ENCODE assay signal across 13 mouse cellular contexts in the genomic region with DNA sequence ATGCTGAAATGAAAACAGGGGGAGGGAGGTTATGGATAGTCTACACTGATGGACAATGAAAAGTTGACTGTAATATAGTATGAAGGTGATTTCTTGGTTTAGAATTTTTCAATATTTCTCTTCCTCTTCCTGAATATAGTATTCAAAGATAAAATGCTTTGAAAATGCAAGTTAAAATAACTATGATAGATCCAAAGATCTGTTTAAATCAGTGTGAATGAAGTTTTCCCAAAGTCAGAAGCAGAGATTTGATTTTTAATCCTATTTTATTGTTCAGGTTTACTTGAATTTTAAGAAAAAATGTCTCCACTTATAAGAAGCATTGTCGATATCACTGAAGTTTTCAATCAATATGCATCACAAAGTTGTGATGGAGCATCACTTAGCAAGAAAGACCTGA. TPM values are rescaled to one million over a fixed set of nuclear protein-coding genes. Genes with fewer than 3 reads are reported as not detected.
A peak's percentile ranks its signal among the peaks of the same experiment; 100 is the strongest.
DNase-seq lines count a peak whose midpoint lies in the region; ATAC-seq and TF ChIP-seq lines count a peak whose summit lies in the region.
"Had no signal": no experiment of that assay in that cellular context is flagged by ENCODE, and none has a peak within 500 bp of the region (broad histone marks: within the 10 kb centered on the region; RNA-seq: fewer than 3 reads in every experiment).

A gene (plus strand): TSS at position 301 of the 400 bp plus-strand sequence.

- no peaks in the 10 kb centered on the region for H3K9me3 ChIP-seq in heart, embryonic 12.5 days (replicated peaks)
- no peaks in the 10 kb centered on the region for H3K9me3 ChIP-seq in lung, postnatal 0 days (ENCODE audit: low read length)
- H3K9me3 ChIP-seq in limb, embryonic 15.5 days: no peaks in the 10 kb centered on the region
- no peaks in the 10 kb centered on the region for H3K9me3 ChIP-seq in stomach, postnatal 0 days (ENCODE audit: control insufficient read depth, low read length)

- peaks cover 10% of the 10 kb centered on the region for H3K4me1 ChIP-seq in heart, embryonic 12.5 days (replicated peaks)
- peaks cover 8% of the 10 kb centered on the region for H3K4me1 ChIP-seq in lung, postnatal 0 days (ENCODE audit: insufficient read depth, low read depth, low read length)
- H3K4me1 ChIP-seq in limb, embryonic 15.5 days: peaks cover 31% of the 10 kb centered on the region
- no peaks in the 10 kb centered on the region for H3K4me1 ChIP-seq in stomach, postnatal 0 days (replicated peaks; ENCODE audit: control insufficient read depth, insufficient read depth)

- no peak for TF ChIP-seq EP300 in lung, postnatal 0 days (IDR thresholded peaks at IDR 0.05)
- TF ChIP-seq EP300 in stomach, postnatal 0 days (optimal IDR thresholded peaks at IDR 0.05): no peak

- peaks cover 17% of the 10 kb centered on the region for H3K27me3 ChIP-seq in heart, embryonic 12.5 days (replicated peaks)
- H3K27me3 ChIP-seq in lung, postnatal 0 days (replicated peaks; ENCODE audit: insufficient read depth, low read length): 0 out of 2 replicates have a peak, but pooled peaks cover 9% of the 10 kb centered on the region
- peaks cover 41% of the 10 kb centered on the region for H3K27me3 ChIP-seq in limb, embryonic 15.5 days
- no peaks in the 10 kb centered on the region for H3K27me3 ChIP-seq in stomach, postnatal 0 days (ENCODE audit: control insufficient read depth, insufficient read depth, low read length)

- no peak within 1 kb of the TSS for H3K27ac ChIP-seq in heart, embryonic 12.5 days (ENCODE audit: poor library complexity, severe bottlenecking)
- no peak within 1 kb of the TSS for H3K27ac ChIP-seq in lung, postnatal 0 days (ENCODE audit: low read length)
- no peak within 1 kb of the TSS for H3K27ac ChIP-seq in limb, embryonic 15.5 days
- no peak within 1 kb of the TSS for H3K27ac ChIP-seq in stomach, postnatal 0 days (replicated peaks)
- H3K27ac ChIP-seq: left cerebral cortex, adult 2 months had no signal

- H3K9ac ChIP-seq in heart, embryonic 12.5 days: no peak within 1 kb of the TSS
- H3K9ac ChIP-seq in lung, postnatal 0 days (replicated peaks; ENCODE audit: low read depth): no peak within 1 kb of the TSS
- H3K9ac ChIP-seq in limb, embryonic 15.5 days: no peak within 1 kb of the TSS
- H3K9ac ChIP-seq in stomach, postnatal 0 days (ENCODE audit: low read length): no peak within 1 kb of the TSS

- peak within 1 kb of the TSS; percentile 98 for H3K4me2 ChIP-seq in heart, embryonic 12.5 days
- no peak within 1 kb of the TSS for H3K4me2 ChIP-seq in lung, postnatal 0 days (replicated peaks; ENCODE audit: low read depth, low read length)
- H3K4me2 ChIP-seq in limb, embryonic 15.5 days: peak within 1 kb of the TSS; percentile 97; the same call in 1 of the 2 replicates
- H3K4me2 ChIP-seq in stomach, postnatal 0 days (replicated peaks; ENCODE audit: low read depth): peak within 1 kb of the TSS; percentile 90; the same call in 1 of the 2 replicates

- WGBS in heart, embryonic 12.5 days: 75% methylated on average over 1 of the region's 1 CpGs
- 93% methylated on average over 1 of the region's 1 CpGs for WGBS in lung, postnatal 0 days
- 94% methylated on average over 1 of the region's 1 CpGs for WGBS in limb, embryonic 15.5 days
- 88% methylated on average over 1 of the region's 1 CpGs for WGBS in stomach, postnatal 0 days

- no peaks in the 10 kb centered on the region for H3K36me3 ChIP-seq in heart, embryonic 12.5 days
- H3K36me3 ChIP-seq in lung, postnatal 0 days (ENCODE audit: insufficient read depth, low read length): no peaks in the 10 kb centered on the region
- H3K36me3 ChIP-seq in limb, embryonic 15.5 days: no peaks in the 10 kb centered on the region
- H3K36me3 ChIP-seq in stomach, postnatal 0 days (ENCODE audit: control insufficient read depth, insufficient read depth, low read length): no peaks in the 10 kb centered on the region

- no peak for TF ChIP-seq CTCF in lung, postnatal 0 days (IDR thresholded peaks at IDR 0.05)
- TF ChIP-seq CTCF in stomach, postnatal 0 days (IDR thresholded peaks at IDR 0.05; ENCODE audit: low read depth): no peak

- ATAC-seq in heart, embryonic 12.5 days (ENCODE audit: insufficient number of reproducible peaks, low FRiP score): no peak
- ATAC-seq in lung, postnatal 0 days: no peak
- ATAC-seq in limb, embryonic 15.5 days (ENCODE audit: insufficient number of reproducible peaks, low FRiP score, low TSS enrichment, low read depth): no peak
- no peak for ATAC-seq in stomach, postnatal 0 days (ENCODE audit: low FRiP score, low TSS enrichment)
- ATAC-seq: inflammation-experienced regulatory T-cells, adult 6 months; Patski had no signal

- no peak for DNase-seq in heart, adult 11 months
- no peak for DNase-seq in lung, postnatal 0 days (ENCODE audit: low spot score)
- no peak for DNase-seq in lung, postnatal 14 days
- DNase-seq in stomach, postnatal 0 days (ENCODE audit: low spot score): no peak
- DNase-seq in adrenal gland, adult 2 months: no peak
- no peak for DNase-seq in Muller cell, postnatal 12 days (ENCODE audit: inconsistent ontology term)
- DNase-seq: right cerebral cortex, adult 18-20 months had no signal

- 0 out of 2 replicates have a peak within 1 kb of the TSS, but pooled peaks have one; percentile 67 for H3K4me3 ChIP-seq in heart, embryonic 12.5 days
- peak within 1 kb of the TSS; percentile 56; the same call in 1 of the 2 replicates for H3K4me3 ChIP-seq in lung, postnatal 0 days (ENCODE audit: low read depth, low read length)
- peak within 1 kb of the TSS; percentile 52; the same call in 1 of the 2 replicates for H3K4me3 ChIP-seq in limb, embryonic 15.5 days
- H3K4me3 ChIP-seq in stomach, postnatal 0 days (ENCODE audit: low read depth, low read length): 0 out of 2 replicates have a peak within 1 kb of the TSS, but pooled peaks have one; percentile 50

RNA-seq across cellular contexts. Expression of the gene that starts here (rescaled TPM):
- polyA plus RNA-seq in heart, embryonic 12.5 days (2016; fragmentation: Nextera tagmentation; extraction: Ambion mirVana): 0.76 and 0.93 TPM in 2 replicates
- polyA plus RNA-seq in lung, postnatal 0 days (2015; fragmentation: Nextera tagmentation; extraction: Ambion mirVana): 4.2 and 5.1 TPM in 2 replicates
- polyA plus RNA-seq in limb, embryonic 15.5 days (2015; fragmentation: Nextera tagmentation; extraction: Ambion mirVana): 4.3 and 4.7 TPM in 2 replicates
- polyA plus RNA-seq in stomach, postnatal 0 days (2015; fragmentation: Nextera tagmentation; extraction: Ambion mirVana): 0.86 and 1.1 TPM in 2 replicates
- under 1 TPM; 0.03 to 0.49 TPM for total RNA-seq in adrenal gland, adult 2 months (2021)
- polyA plus RNA-seq in adrenal gland, adult 2 months (2012; rRNA removed): 0.01 and 0.02 TPM in 2 replicates
- total RNA-seq: common myeloid progenitor, adult 5-6 weeks had no signal
